Mouse (Mus musculus) bone marrow macrophage, adult 2 months (primary cell): ENCODE measurements around the gene Elmod2.

Experiments
- CTCF ChIP-seq: IDR thresholded peaks from 2 replicates; pipeline ENCODE4 v1.5.1; 2012; ENCODE audit warnings: low read depth, mild to moderate bottlenecking, low read length, moderate library complexity
- POLR2A ChIP-seq: IDR thresholded peaks from 2 replicates; pipeline ENCODE4 v1.6.1; 2012; ENCODE audit warnings: mild to moderate bottlenecking, low read depth, low read length, borderline replicate concordance

DNA sequence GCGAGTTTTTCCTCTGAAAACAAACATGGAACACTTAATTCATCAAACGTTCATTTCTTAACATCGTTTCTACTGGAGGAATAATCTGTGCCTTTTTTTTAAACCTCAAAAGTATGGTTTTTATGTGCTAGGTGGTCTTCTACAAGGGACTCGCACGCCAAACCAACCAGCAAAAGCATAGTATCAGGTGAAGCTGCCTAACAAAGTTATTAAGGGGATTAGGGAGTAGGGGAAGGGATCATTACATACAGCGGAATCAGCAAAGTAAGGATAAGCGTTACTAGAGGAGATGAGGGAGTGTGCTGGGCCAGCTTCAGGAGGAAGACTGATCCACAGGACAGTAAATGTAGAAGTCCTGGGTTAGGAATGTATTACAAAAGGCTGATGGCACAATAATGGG lies 578 bp upstream of the Elmod2 start:
- TF ChIP-seq CTCF (no peak), POLR2A (no peak)
